Mouse (Mus musculus) CH12F3 (cell line): Measurements from ENCODE around the gene Limk2.

Source experiments
- in situ Hi-C: fragments of 300-500 bp; cut with MboI; formaldehyde crosslinking; loops from 2 replicates; pipeline ENCODE4 v1.14.3; 2020; ENCODE audit warnings: low sequenced_read_pairs

Limk2 gene

GRCm38 (mm10) chr11:3302792-3303191 is 106.2 kb downstream of the Limk2 start:
- in situ Hi-C loops = no loop called here

- in situ Hi-C loops = no loop called here
These were observed 106.6 kb downstream of the Limk2 start for GRCm38 (mm10) chr11:3302385-3302784.

- in situ Hi-C loops = no loop called here
These were observed 107.9 kb downstream of the Limk2 start for GRCm38 (mm10) chr11:3301075-3301474.

GRCm38 (mm10) chr11:3298813-3299185 is 110.2 kb downstream of the Limk2 start:
- in situ Hi-C loops = no loop called here

- in situ Hi-C loops = no loop called here
These were observed 110.8 kb downstream of the Limk2 start for GRCm38 (mm10) chr11:3297871-3298812.

GRCm38 (mm10) chr11:3296056-3296455 is 112.9 kb downstream of the Limk2 start:
- in situ Hi-C loops = no loop called here

- in situ Hi-C loops = no loop called here
These were observed 114.3 kb downstream of the Limk2 start for GRCm38 (mm10) chr11:3294641-3295040.
